8 mouse cellular contexts compared by ENCODE assay signal in the genomic region with DNA sequence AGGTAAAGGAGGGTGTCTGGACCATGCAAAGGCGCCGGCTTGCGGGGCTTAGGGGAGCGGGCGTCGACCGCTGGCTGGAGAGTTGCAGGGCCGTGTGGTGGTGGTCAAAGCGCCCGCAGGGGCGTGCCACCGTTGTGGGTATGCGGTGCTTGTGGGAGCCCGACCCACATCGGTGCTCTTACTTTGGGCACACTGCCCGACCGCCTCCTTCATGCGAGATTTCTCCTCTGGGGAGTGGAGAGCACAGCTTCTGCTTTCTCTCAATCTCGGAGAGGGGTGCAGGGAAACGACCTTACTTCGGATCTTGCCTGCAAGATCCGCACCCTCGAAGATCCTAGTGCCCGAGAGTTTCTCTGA. TPM values are rescaled to one million over a fixed set of nuclear protein-coding genes. Genes with fewer than 3 reads are reported as not detected.
DNase-seq lines count a peak whose midpoint lies in the region; ATAC-seq and TF ChIP-seq lines count a peak whose summit lies in the region.

No protein-coding gene starts in this region.

- H3K27ac ChIP-seq in heart, embryonic 12.5 days (ENCODE audit: poor library complexity, severe bottlenecking), result peak overlapping the region; percentile 86
- H3K27ac ChIP-seq in ES-Bruce4 (ENCODE audit: insufficient read depth, low read length), result no peak overlapping the region
- peak overlapping the region; percentile 94 for H3K27ac ChIP-seq in forebrain, embryonic 16.5 days (ENCODE audit: low read length)
- H3K27ac ChIP-seq in macrophage, result no peak overlapping the region

- no peak for ATAC-seq in heart, embryonic 12.5 days (ENCODE audit: insufficient number of reproducible peaks, low FRiP score)
- no peak for ATAC-seq in forebrain, embryonic 16.5 days

- H3K27me3 ChIP-seq in heart, embryonic 12.5 days (replicated peaks), result no peaks in the 10 kb centered on the region
- H3K27me3 ChIP-seq in ES-Bruce4 (ENCODE audit: control insufficient read depth, insufficient read depth, low read length, poor library complexity, severe bottlenecking), result no peaks in the 10 kb centered on the region
- H3K27me3 ChIP-seq in forebrain, embryonic 16.5 days (replicated peaks; ENCODE audit: control insufficient read depth, insufficient read depth, low read length), result no peaks in the 10 kb centered on the region

- H3K36me3 ChIP-seq in heart, embryonic 12.5 days, result no peaks in the 10 kb centered on the region
- H3K36me3 ChIP-seq in ES-Bruce4 (ENCODE audit: control insufficient read depth, insufficient read depth, low read length, poor library complexity, severe bottlenecking) (no peaks in the 10 kb centered on the region), macrophage (ENCODE audit: inconsistent target) (no peaks in the 10 kb centered on the region)
- no peaks in the 10 kb centered on the region for H3K36me3 ChIP-seq in forebrain, embryonic 16.5 days (ENCODE audit: control insufficient read depth, insufficient read depth)

- H3K9me3 ChIP-seq in heart, embryonic 12.5 days (replicated peaks), result no peaks in the 10 kb centered on the region
- H3K9me3 ChIP-seq in ES-Bruce4 (replicated peaks; ENCODE audit: control insufficient read depth, insufficient read depth, low read length, poor library complexity, severe bottlenecking), result no peaks in the 10 kb centered on the region
- H3K9me3 ChIP-seq in forebrain, embryonic 16.5 days (ENCODE audit: control insufficient read depth, low read length), result no peaks in the 10 kb centered on the region

- no peak for TF ChIP-seq CTCF in ES-Bruce4 (IDR thresholded peaks at IDR 0.05; ENCODE audit: low read depth, low read length)

- H3K4me2 ChIP-seq in heart, embryonic 12.5 days, result peak overlapping the region; percentile 92
- H3K4me2 ChIP-seq in forebrain, embryonic 16.5 days (ENCODE audit: low read length), result peak overlapping the region; percentile 82

- no peak for TF ChIP-seq EP300 in ES-Bruce4 (IDR thresholded peaks at IDR 0.05; ENCODE audit: insufficient read depth, low read depth, low read length)

- H3K4me3 ChIP-seq in heart, embryonic 12.5 days, result peak overlapping the region; percentile 73
- H3K4me3 ChIP-seq in ES-Bruce4 (ENCODE audit: low read depth, low read length) (peak overlapping the region; percentile 64), macrophage (ENCODE audit: inconsistent target) (peak overlapping the region; percentile 38)
- H3K4me3 ChIP-seq in forebrain, embryonic 16.5 days (replicated peaks; ENCODE audit: low read length), result peak overlapping the region; percentile 84

- no peak for TF ChIP-seq POLR2A in ES-Bruce4 (IDR thresholded peaks at IDR 0.05; ENCODE audit: insufficient read depth, low read length)

- no peak for DNase-seq in heart, postnatal 25 days (ENCODE audit: low spot score)
- no peak for DNase-seq in gastrocnemius, adult 18-20 months (ENCODE audit: low spot score)
- DNase-seq in cerebellum, adult 11-12 months, result no peak
- no peak for DNase-seq in left cerebral cortex, postnatal 25 days (ENCODE audit: low spot score in 2 of 2)

- H3K4me1 ChIP-seq in heart, embryonic 12.5 days (replicated peaks), result peaks cover 48% of the 10 kb centered on the region
- peaks cover 10% of the 10 kb centered on the region for H3K4me1 ChIP-seq in ES-Bruce4 (ENCODE audit: control insufficient read depth, insufficient read depth, low read length)
- H3K4me1 ChIP-seq in forebrain, embryonic 16.5 days (replicated peaks; ENCODE audit: control insufficient read depth, insufficient read depth, low read length), result peaks cover 31% of the 10 kb centered on the region

- peak overlapping the region; percentile 88 for H3K9ac ChIP-seq in heart, embryonic 12.5 days
- H3K9ac ChIP-seq in ES-Bruce4 (ENCODE audit: low read depth, poor library complexity, severe bottlenecking), result peak overlapping the region; percentile 58
- peak overlapping the region; percentile 77 for H3K9ac ChIP-seq in forebrain, embryonic 16.5 days (replicated peaks; ENCODE audit: low read depth, low read length)

- intact Hi-C loops in heart, postnatal 25 days (cut with DNase I), result no loop called here
- intact Hi-C loops in left cerebral cortex, postnatal 25 days (cut with DNase I), result loop anchor here (1.0 kb wide), 2 partner anchors 22 to 67 kb away; partner anchors contain the start of gene Dhx8

- no peaks in the 10 kb centered on the region for H3K79me2 ChIP-seq in macrophage (ENCODE audit: inconsistent target)

- WGBS in heart, embryonic 12.5 days, result under 1% methylated on average over 24 of the region's 24 CpGs
- under 1% methylated on average over 24 of the region's 24 CpGs for WGBS in forebrain, embryonic 16.5 days
- WGBS in macrophage (ENCODE audit: missing documents), result under 1% methylated on average over 24 of the region's 24 CpGs

RNA-seq across cellular contexts. Expression of gene Arl4d, which starts 0.3 kb away (rescaled TPM):
- polyA plus RNA-seq in heart, embryonic 12.5 days (2016; fragmentation: Nextera tagmentation; extraction: Ambion mirVana), result 10.0 and 10.3 TPM in 2 replicates
- total RNA-seq in heart, postnatal 25 days (2021), result 10 to 100 TPM; 21.6 to 31.0 TPM
- polyA plus RNA-seq in ES-Bruce4 (2011; ENCODE audit: insufficient read depth, insufficient read length, low read depth, missing spikeins) (5.1 and 5.3 TPM in 2 replicates), macrophage (2018) (1.9 to 2.8 TPM (median 2.1 TPM) in 3 replicates)
- 36.5 and 42.2 TPM in 2 replicates for polyA plus RNA-seq in forebrain, embryonic 16.5 days (2015; fragmentation: Nextera tagmentation; extraction: Ambion mirVana)
- total RNA-seq in macrophage (2018; cell fraction: chromatin; rRNA removed), result 1 to 10 TPM in 8 of 26 experiments, under 1 TPM in 3, not detected in 15; 0.64 to 4.3 (median 1.2) TPM
- 1 to 10 TPM in 16 of 26 experiments, under 1 TPM in 10; 0.29 to 4.9 (median 1.6) TPM for total RNA-seq in macrophage (2018; cell fraction: cytosol; rRNA removed)
- 1 to 10 TPM in 11 of 26 experiments, under 1 TPM in 8, not detected in 7; 0.29 to 6.0 (median 1.1) TPM for total RNA-seq in macrophage (2018; cell fraction: nucleus; rRNA removed)
- 10 to 100 TPM in 1 of 2 experiments, 1 to 10 TPM in 1; 6.1 to 23.4 TPM for total RNA-seq in gastrocnemius, adult 18-20 months (2021)
- 10 to 100 TPM; 23.9 to 32.1 TPM for total RNA-seq in left cerebral cortex, postnatal 25 days (2021)

RNA-seq across cellular contexts. Expression of gene Rdm1, which starts 38.6 kb away (rescaled TPM):
- polyA plus RNA-seq in heart, embryonic 12.5 days (2016; fragmentation: Nextera tagmentation; extraction: Ambion mirVana), result 28.3 and 36.2 TPM in 2 replicates
- 10 to 100 TPM; 39.1 to 39.3 TPM for total RNA-seq in heart, postnatal 25 days (2021)
- 57.4 and 64.0 TPM in 2 replicates for polyA plus RNA-seq in ES-Bruce4 (2011; ENCODE audit: insufficient read depth, insufficient read length, low read depth, missing spikeins)
- polyA plus RNA-seq in forebrain, embryonic 16.5 days (2015; fragmentation: Nextera tagmentation; extraction: Ambion mirVana), result 21.9 and 32.2 TPM in 2 replicates
- total RNA-seq in macrophage (2018; cell fraction: chromatin; rRNA removed), result 10 to 100 TPM in 7 of 26 experiments, 1 to 10 TPM in 19; 1.7 to 16.5 (median 5.7) TPM
- 10 to 100 TPM in 8 of 26 experiments, 1 to 10 TPM in 18; 2.2 to 14.3 (median 6.4) TPM for total RNA-seq in macrophage (2018; cell fraction: cytosol; rRNA removed)
- 10 to 100 TPM in 6 of 26 experiments, 1 to 10 TPM in 19, not detected in 1; 1.2 to 24.0 (median 5.4) TPM for total RNA-seq in macrophage (2018; cell fraction: nucleus; rRNA removed)
- polyA plus RNA-seq in macrophage (2018), result 3.7 to 12.9 TPM (median 6.8 TPM) in 3 replicates
- 10 to 100 TPM; 30.1 to 31.5 TPM for total RNA-seq in gastrocnemius, adult 18-20 months (2021)
- total RNA-seq in left cerebral cortex, postnatal 25 days (2021), result 1 to 10 TPM; 6.0 to 7.2 TPM

Comparison
In these comparisons a context has a peak if more than half of its experiments do, and no peak if none do; other contexts are left out.
1. H3K27ac ChIP-seq: peak in heart, embryonic 12.5 days (single experiment) and forebrain, embryonic 16.5 days (single experiment); none in ES-Bruce4 (single experiment) and macrophage (single experiment).
2. Peak in every context shown above with its lines, with median percentiles within 50 percentile points of each other: H3K4me3 ChIP-seq and H3K9ac ChIP-seq.